Mouse (Mus musculus): ENCODE data around the gene Dhx16.

DNA sequence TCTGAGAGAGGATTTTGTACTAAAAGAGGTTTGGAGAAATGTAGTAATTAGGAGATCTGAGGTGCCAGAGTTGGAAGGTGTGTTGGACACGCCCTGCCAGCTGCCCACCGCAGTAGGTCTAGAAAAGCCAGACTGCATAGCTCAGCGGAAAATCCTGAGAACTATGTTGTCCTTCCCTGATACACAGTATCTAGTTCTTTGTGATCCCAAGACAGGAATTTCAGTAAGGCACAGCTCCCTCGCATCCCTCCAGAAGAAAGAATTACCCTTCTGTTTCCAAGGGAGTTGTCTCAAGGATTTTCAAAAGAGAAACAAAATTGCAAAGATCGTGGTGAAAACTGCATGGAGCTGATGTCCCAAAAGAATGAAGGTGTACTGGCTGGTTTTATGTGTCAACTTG lies 41.0 kb upstream of the Dhx16 start:
- TF ChIP-seq GATA1 (IDR thresholded peaks at IDR 0.05; ENCODE audit: borderline replicate concordance, low read length) = no peak
- no peak for TF ChIP-seq FLI1 (IDR thresholded peaks at IDR 0.05; ENCODE audit: low read length)

Data from megakaryocyte, embryonic 14.5 days (primary cell).